Comparison of ENCODE assay signal across 8 mouse cellular contexts in genomic region chr9:75435918-75436317, GRCm38 (mm10). TPM values are rescaled to one million over a fixed set of nuclear protein-coding genes. Genes with fewer than 3 reads are reported as not detected.
DNase-seq lines count a peak whose midpoint lies in the region; ATAC-seq and TF ChIP-seq lines count a peak whose summit lies in the region.

No protein-coding gene starts in this region.

- peaks cover 3% of the 10 kb centered on the region for H3K4me1 ChIP-seq in neural tube, embryonic 15.5 days
- H3K4me1 ChIP-seq in intestine, postnatal 0 days (replicated peaks; ENCODE audit: control insufficient read depth, insufficient read depth, low read length), result no peaks in the 10 kb centered on the region
- H3K4me1 ChIP-seq in limb, embryonic 11.5 days (ENCODE audit: control insufficient read depth, insufficient read depth, low read length), result no peaks in the 10 kb centered on the region
- H3K4me1 ChIP-seq in midbrain, embryonic 13.5 days (replicated peaks), result peaks cover 7% of the 10 kb centered on the region; the same call in 1 of the 2 replicates

- no peaks in the 10 kb centered on the region for H3K27me3 ChIP-seq in neural tube, embryonic 15.5 days (replicated peaks)
- H3K27me3 ChIP-seq in intestine, postnatal 0 days (replicated peaks; ENCODE audit: control insufficient read depth, insufficient read depth, low read length), result no peaks in the 10 kb centered on the region
- H3K27me3 ChIP-seq in limb, embryonic 11.5 days (ENCODE audit: control insufficient read depth, insufficient read depth, low read length), result no peaks in the 10 kb centered on the region
- H3K27me3 ChIP-seq in midbrain, embryonic 13.5 days, result no peaks in the 10 kb centered on the region

- H3K36me3 ChIP-seq in neural tube, embryonic 15.5 days, result no peaks in the 10 kb centered on the region
- no peaks in the 10 kb centered on the region for H3K36me3 ChIP-seq in intestine, postnatal 0 days (ENCODE audit: control insufficient read depth, insufficient read depth)
- H3K36me3 ChIP-seq in limb, embryonic 11.5 days (ENCODE audit: control insufficient read depth, insufficient read depth, low read length), result no peaks in the 10 kb centered on the region
- H3K36me3 ChIP-seq in midbrain, embryonic 13.5 days, result no peaks in the 10 kb centered on the region

- H3K9me3 ChIP-seq in neural tube, embryonic 15.5 days (replicated peaks), result no peaks in the 10 kb centered on the region
- H3K9me3 ChIP-seq in intestine, postnatal 0 days (ENCODE audit: control insufficient read depth), result no peaks in the 10 kb centered on the region
- no peaks in the 10 kb centered on the region for H3K9me3 ChIP-seq in limb, embryonic 11.5 days (ENCODE audit: control insufficient read depth, low read length)
- no peaks in the 10 kb centered on the region for H3K9me3 ChIP-seq in midbrain, embryonic 13.5 days

- 4% methylated on average over 12 of the region's 12 CpGs for WGBS in neural tube, embryonic 15.5 days
- WGBS in intestine, postnatal 0 days, result 6% methylated on average over 12 of the region's 12 CpGs
- WGBS in limb, embryonic 11.5 days, result 5% methylated on average over 12 of the region's 12 CpGs
- 1% methylated on average over 12 of the region's 12 CpGs for WGBS in midbrain, embryonic 13.5 days

- H3K4me2 ChIP-seq in neural tube, embryonic 15.5 days, result no peak overlapping the region; the same call in 1 of the 2 replicates
- H3K4me2 ChIP-seq in intestine, postnatal 0 days (replicated peaks; ENCODE audit: low read depth), result peak overlapping the region; percentile 13; the same call in 1 of the 2 replicates
- H3K4me2 ChIP-seq in limb, embryonic 11.5 days (ENCODE audit: low read depth, severe bottlenecking), result no peak overlapping the region
- H3K4me2 ChIP-seq in midbrain, embryonic 13.5 days (replicated peaks), result peak overlapping the region; percentile 15; the same call in 1 of the 2 replicates

- H3K9ac ChIP-seq in neural tube, embryonic 15.5 days (replicated peaks), result no peak overlapping the region
- H3K9ac ChIP-seq in intestine, postnatal 0 days (ENCODE audit: low read depth, low read length), result no peak overlapping the region
- 0 out of 2 replicates have a peak overlapping the region, but pooled peaks have one; percentile 2 for H3K9ac ChIP-seq in limb, embryonic 11.5 days (ENCODE audit: low read length)
- H3K9ac ChIP-seq in midbrain, embryonic 13.5 days (replicated peaks), result no peak overlapping the region

- peak; percentile 73 for DNase-seq in neural tube, embryonic 10.5 days (ENCODE audit: extremely low spot score, low spot score)
- peak; percentile 92 for DNase-seq in embryo, embryonic 11 days
- DNase-seq in gastrocnemius, postnatal 4 days (ENCODE audit: low spot score in 2 of 2), result peak; percentile 53 to 76
- peak; percentile 73 for DNase-seq in limb, embryonic 11.5 days (ENCODE audit: low spot score)
- DNase-seq in spleen, adult 12 weeks (ENCODE audit: low spot score), result peak; percentile 11

- H3K4me3 ChIP-seq in neural tube, embryonic 15.5 days (replicated peaks), result no peak overlapping the region
- H3K4me3 ChIP-seq in intestine, postnatal 0 days (ENCODE audit: low read depth, low read length), result no peak overlapping the region
- H3K4me3 ChIP-seq in limb, embryonic 11.5 days (ENCODE audit: low read depth, low read length), result no peak overlapping the region
- no peak overlapping the region for H3K4me3 ChIP-seq in midbrain, embryonic 13.5 days (replicated peaks)

- no peak overlapping the region for H3K27ac ChIP-seq in neural tube, embryonic 15.5 days (replicated peaks)
- H3K27ac ChIP-seq in intestine, postnatal 0 days (ENCODE audit: low read depth, low read length), result no peak overlapping the region
- H3K27ac ChIP-seq in limb, embryonic 11.5 days (replicated peaks; ENCODE audit: low read depth, low read length), result no peak overlapping the region
- no peak overlapping the region for H3K27ac ChIP-seq in midbrain, embryonic 13.5 days

- TF ChIP-seq CTCF in intestine, postnatal 0 days (IDR thresholded peaks at IDR 0.05; ENCODE audit: low read depth), result no peak

- no peak for ATAC-seq in neural tube, embryonic 15.5 days (ENCODE audit: low FRiP score)
- ATAC-seq in intestine, postnatal 0 days, result peak; percentile 70
- ATAC-seq in limb, embryonic 11.5 days (ENCODE audit: insufficient number of reproducible peaks, low FRiP score, low TSS enrichment, low read depth), result peak; percentile 28; the same call in 1 of the 2 replicates
- peak; percentile 67 for ATAC-seq in midbrain, embryonic 13.5 days

RNA-seq across cellular contexts. Expression of gene Leo1, which starts 5.4 kb away (rescaled TPM):
- 39.9 and 43.4 TPM in 2 replicates for polyA plus RNA-seq in neural tube, embryonic 15.5 days (2015; fragmentation: Nextera tagmentation; extraction: Ambion mirVana)
- 10 to 100 TPM; 27.4 to 31.6 TPM for total RNA-seq in gastrocnemius, postnatal 4 days (2021)
- polyA plus RNA-seq in intestine, postnatal 0 days (2015; fragmentation: Nextera tagmentation; extraction: Ambion mirVana), result 14.7 and 16.3 TPM in 2 replicates
- polyA plus RNA-seq in limb, embryonic 11.5 days (2014; fragmentation: Nextera tagmentation; extraction: Ambion mirVana), result 52.4 and 53.0 TPM in 2 replicates
- polyA plus RNA-seq in midbrain, embryonic 13.5 days (2015; fragmentation: Nextera tagmentation; extraction: Ambion mirVana), result 46.8 and 49.2 TPM in 2 replicates

RNA-seq across cellular contexts. Expression of gene Mapk6, which starts 26.1 kb away (rescaled TPM):
- polyA plus RNA-seq in neural tube, embryonic 15.5 days (2015; fragmentation: Nextera tagmentation; extraction: Ambion mirVana), result 133 and 150 TPM in 2 replicates
- total RNA-seq in gastrocnemius, postnatal 4 days (2021), result 10 to 100 TPM; 49.1 to 51.6 TPM
- 36.6 and 39.2 TPM in 2 replicates for polyA plus RNA-seq in intestine, postnatal 0 days (2015; fragmentation: Nextera tagmentation; extraction: Ambion mirVana)
- polyA plus RNA-seq in limb, embryonic 11.5 days (2014; fragmentation: Nextera tagmentation; extraction: Ambion mirVana), result 151 TPM in 2 replicates
- 196 and 199 TPM in 2 replicates for polyA plus RNA-seq in midbrain, embryonic 13.5 days (2015; fragmentation: Nextera tagmentation; extraction: Ambion mirVana)

Comparison
In these comparisons a context has a peak if more than half of its experiments do, and no peak if none do; other contexts are left out.
1. DNase-seq: peak in every context shown above with its lines; median percentile 92 in embryo, embryonic 11 days; 73 in neural tube, embryonic 10.5 days; 73 in limb, embryonic 11.5 days; 64 in gastrocnemius, postnatal 4 days; 11 in spleen, adult 12 weeks.
2. H3K4me2 ChIP-seq: peak in intestine, postnatal 0 days (single experiment) and midbrain, embryonic 13.5 days (single experiment); none in neural tube, embryonic 15.5 days (single experiment) and limb, embryonic 11.5 days (single experiment).